Mouse (Mus musculus): ENCODE measurements around the gene Fam81a. TPM values are rescaled to one million over a fixed set of nuclear protein-coding genes. Genes with fewer than 3 reads are reported as not detected.

The Fam81a gene
- total RNA-seq (2022), result 100 to 1,000 TPM; 144 to 155 (median 151) TPM

DNA sequence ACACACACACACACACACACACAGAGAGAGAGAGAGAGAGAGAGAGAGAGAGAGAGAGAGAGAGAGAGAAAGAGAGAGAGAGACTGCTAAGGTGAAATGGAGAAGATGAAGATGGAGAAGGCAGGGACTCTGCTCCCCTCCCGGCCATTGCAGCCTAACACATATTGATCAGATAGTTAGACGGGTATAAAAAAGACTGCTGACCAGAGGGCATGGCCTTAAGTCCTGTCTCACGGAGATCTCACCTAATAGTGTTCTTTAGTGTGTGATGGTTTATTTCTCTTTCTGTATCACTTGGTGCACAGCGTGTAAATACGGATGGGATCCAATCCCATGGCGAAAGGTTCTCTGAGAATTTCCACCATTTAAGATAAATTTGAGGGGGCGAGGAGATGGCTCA is at the start of gene Fam81a:
Gene Fam81a, minus strand, starts transcription at position 101 of the 400 bp plus-strand sequence.
- DNase-seq (ENCODE audit: low spot score in 2 of 2), result no peak

DNA sequence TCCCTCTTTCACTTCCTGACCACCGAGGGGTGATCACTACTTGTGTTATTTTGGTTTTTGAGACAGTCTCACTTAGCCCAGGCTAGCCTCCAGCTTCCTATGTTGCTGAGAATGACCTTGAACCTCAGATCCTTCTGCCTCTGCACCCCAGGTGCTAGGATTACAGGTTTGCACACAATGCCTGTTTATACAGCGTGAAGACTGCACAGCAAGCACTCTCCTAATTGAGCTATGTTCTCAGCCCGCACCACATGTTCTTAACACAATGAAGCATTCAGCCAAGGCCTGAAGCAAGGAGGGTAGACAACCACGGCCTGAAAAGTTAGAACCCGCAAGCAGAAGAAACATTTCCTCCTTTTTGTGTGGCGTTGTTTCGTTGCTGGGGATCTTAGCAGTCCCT is 40.3 kb upstream of the Fam81a start:
- no peak for DNase-seq (ENCODE audit: low spot score in 2 of 2)

- DNase-seq (ENCODE audit: low spot score in 2 of 2), result no peak
These were observed 39.4 kb upstream of the Fam81a start for GRCm38 (mm10) chr9:70181719-70182118.

GRCm38 (mm10) chr9:70176291-70176690 is 33.9 kb upstream of the Fam81a start:
- no peak for DNase-seq (ENCODE audit: low spot score in 2 of 2)

DNA sequence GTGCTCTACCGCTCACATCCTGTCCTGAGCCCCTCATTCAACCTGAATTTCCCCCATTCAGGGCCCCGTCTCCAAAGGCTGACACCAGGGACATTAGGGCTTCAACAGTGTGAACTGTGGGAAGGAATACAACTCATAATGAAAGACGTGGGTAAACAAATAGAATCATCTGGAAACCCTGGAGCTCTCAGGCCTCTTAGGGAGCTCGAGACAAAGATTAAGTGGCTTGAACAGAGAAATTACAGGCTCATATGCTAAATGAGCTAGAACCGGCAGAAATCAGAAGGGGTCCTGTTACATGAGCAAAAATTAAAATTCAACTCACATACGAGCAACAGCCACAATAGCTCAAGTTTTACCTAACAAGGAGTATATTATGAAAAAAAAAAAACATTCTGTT is 32.5 kb upstream of the Fam81a start:
- no peak for DNase-seq (ENCODE audit: low spot score in 2 of 2)

GRCm38 (mm10) chr9:70174291-70174848 is 32.0 kb upstream of the Fam81a start:
- DNase-seq (ENCODE audit: low spot score in 2 of 2), result no peak

DNA sequence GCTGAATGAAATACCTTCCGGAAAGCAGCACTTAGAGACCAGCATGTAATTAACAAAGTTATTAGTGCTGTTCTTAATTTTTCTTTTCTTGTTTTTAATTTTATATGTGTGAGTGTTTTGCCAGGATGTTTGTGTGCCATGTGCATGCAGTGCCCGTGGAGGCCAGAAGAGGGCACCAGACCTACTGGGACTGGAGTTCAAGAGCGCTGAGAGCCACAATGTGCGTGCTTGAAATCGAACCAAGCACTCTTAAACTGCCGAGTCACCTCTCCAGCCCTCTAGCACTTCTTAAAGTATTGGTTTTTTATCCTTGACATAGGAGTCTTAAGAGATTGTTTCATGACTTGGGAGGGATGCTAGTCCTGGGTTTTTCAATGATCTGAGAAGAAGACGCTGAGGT is 26.6 kb upstream of the Fam81a start:
- DNase-seq (ENCODE audit: low spot score in 2 of 2), result no peak

DNA sequence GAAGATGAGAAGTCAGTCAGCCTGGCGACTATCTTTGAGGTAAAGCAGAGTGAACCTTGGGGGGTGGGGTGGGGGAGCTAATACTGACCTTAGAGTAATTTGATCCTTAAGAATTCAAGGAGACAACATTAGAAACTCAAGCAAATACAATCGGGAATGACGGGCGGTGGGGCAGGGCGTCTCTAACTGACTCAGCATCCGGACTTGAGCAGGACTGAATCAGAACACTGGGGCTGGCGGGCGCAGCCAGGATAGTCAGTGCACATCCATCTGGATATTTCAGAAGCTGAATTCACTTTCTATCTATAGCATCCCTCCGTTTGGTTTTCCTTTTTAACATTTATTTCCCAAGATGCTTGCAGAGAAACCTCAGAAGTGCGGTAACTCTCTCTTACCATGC is 17.7 kb upstream of the Fam81a start:
- DNase-seq (ENCODE audit: low spot score in 2 of 2), result peak in 1 of 2 experiments; percentile 44

- DNase-seq (ENCODE audit: low spot score in 2 of 2), result no peak
These were observed 5.3 kb upstream of the Fam81a start for GRCm38 (mm10) chr9:70147618-70148017.

GRCm38 (mm10) chr9:70145426-70145825 is 3.1 kb upstream of the Fam81a start:
- DNase-seq (ENCODE audit: low spot score in 2 of 2), result no peak

DNA sequence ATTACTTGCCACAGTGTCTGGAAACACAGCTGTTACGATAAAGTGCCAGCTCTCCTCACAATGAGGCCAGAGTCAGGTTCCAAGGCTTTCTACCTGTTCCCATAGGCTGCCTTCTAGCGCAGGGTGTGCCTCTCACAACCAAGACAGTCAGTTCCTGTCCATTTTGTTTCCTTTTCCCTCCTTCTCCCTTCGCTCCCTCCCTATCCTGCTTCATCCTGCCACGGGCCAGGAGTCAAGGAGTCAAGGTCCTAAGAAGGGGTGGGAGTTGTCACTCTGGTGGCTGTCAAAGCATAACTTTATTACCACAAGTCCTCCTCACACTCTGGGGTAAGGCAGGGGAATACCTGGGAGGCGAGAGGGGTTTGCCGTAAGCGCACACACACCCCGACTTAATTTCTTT is 966 bp upstream of the Fam81a start:
- DNase-seq (ENCODE audit: low spot score in 2 of 2), result no peak

DNA sequence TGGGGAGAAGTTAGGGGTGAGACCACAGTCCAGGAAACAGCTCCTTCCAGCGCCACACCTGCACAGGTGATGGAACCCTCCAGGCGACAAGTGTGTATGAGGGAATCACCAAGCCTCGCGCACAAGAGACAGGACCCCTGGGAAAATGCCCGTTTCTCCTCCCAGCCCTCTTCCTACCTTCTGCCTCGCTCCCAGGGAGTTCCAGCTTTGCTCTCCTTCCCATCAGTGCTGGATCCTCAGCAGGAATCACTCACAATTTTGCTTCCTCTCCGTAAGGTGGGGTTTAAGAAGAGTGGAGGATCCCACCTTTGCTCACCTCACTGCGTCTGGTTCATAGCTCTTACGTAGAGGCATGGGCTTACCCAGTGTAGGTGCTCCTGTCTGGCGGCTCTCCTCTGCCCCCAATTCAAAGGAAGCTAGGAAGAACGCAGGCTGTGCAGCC is 454 bp downstream of the Fam81a start:
- DNase-seq (ENCODE audit: low spot score in 2 of 2), result peak; percentile 37 to 40

GRCm38 (mm10) chr9:70140871-70141796 is 1.2 kb downstream of the Fam81a start:
- DNase-seq (ENCODE audit: low spot score in 2 of 2), result peak; percentile 71 to 86

- no peak for DNase-seq (ENCODE audit: low spot score in 2 of 2)
These were observed 2.0 kb downstream of the Fam81a start for GRCm38 (mm10) chr9:70140340-70140739.

- no peak for DNase-seq (ENCODE audit: low spot score in 2 of 2)
These were observed 3.0 kb downstream of the Fam81a start for GRCm38 (mm10) chr9:70139331-70139885.

- no peak for DNase-seq (ENCODE audit: low spot score in 2 of 2)
These were observed 3.8 kb downstream of the Fam81a start for GRCm38 (mm10) chr9:70138511-70138910.

- no peak for DNase-seq (ENCODE audit: low spot score in 2 of 2)
These were observed 4.4 kb downstream of the Fam81a start for GRCm38 (mm10) chr9:70137991-70138390.

DNA sequence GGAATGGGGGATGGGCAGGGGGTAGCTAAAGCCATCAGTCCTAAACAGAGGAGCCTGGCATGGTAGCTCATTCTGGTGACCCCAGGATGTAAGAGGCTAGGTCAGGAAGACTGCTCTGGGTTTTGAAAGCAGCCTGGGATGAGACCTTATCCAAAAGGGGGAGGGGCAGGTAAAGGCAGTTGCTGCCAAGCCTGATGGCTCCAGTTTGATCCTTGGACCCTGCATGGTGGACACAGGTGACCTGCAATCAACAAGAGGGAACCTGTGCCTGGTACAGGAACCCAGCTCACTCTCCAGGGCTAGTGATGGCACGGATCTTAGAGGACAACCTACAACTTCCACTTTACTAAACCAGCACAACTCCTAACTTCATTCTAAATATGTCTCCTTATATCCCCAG is 7.2 kb downstream of the Fam81a start:
- DNase-seq (ENCODE audit: low spot score in 2 of 2), result no peak

- DNase-seq (ENCODE audit: low spot score in 2 of 2), result no peak
These were observed 7.6 kb downstream of the Fam81a start for GRCm38 (mm10) chr9:70134716-70135115.

DNA sequence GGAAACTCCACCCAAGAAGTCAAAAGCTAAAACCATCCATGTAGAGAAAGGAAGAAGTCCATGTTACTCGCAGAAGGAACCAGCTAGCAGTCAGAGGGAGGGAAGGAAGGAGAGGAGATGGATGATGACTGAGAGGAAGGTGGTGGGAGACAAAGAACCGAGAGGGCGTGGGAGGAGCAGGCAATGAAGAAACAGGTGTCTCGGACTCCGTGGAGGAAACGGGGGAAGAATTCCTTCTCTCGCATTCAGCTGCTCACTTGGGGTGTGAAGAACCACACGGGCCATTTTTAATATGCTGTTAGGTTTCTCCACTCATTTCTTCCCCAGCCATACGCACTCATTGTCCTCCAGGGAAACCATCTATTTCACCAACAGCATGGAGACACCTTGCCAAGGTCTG is 8.1 kb downstream of the Fam81a start:
- peak in 1 of 2 experiments; percentile 66 for DNase-seq (ENCODE audit: low spot score in 2 of 2)

- DNase-seq (ENCODE audit: low spot score in 2 of 2), result no peak
These were observed 11.6 kb downstream of the Fam81a start for GRCm38 (mm10) chr9:70130786-70131185.

- peak in 1 of 2 experiments; percentile 55 for DNase-seq (ENCODE audit: low spot score in 2 of 2)
These were observed 30.5 kb downstream of the Fam81a start for GRCm38 (mm10) chr9:70111869-70112286.
